Mouse (Mus musculus): ENCODE measurements around the gene Glrx.
"Not testable (repeated sequence)": the region's sequence is repeated elsewhere in the genome, so short reads cannot be mapped to it uniquely, and the experiment has no call there.

Glrx gene

DNA sequence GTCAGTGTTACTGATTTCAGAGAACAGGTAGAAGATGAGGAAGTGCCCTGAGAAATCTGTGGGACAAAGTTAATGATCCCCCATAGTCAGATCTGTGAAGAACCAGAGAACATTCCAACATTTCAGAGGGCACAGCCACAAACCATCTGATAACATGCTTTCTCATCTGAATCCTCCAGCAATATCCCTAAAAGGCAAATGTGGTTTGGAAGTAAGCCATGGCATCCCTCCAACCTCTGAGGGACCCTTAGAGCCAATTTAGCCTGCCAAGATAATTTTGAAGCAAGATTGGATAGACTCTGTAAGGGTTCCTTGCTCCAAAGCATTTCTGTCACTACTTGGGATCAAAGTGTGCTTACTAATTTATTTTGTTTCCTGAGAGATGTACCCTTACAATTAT is 6.2 kb upstream of the Glrx start:
- DNase-seq (ENCODE audit: low read depth in 2 of 2, low spot score in 2 of 2): no peak

DNA sequence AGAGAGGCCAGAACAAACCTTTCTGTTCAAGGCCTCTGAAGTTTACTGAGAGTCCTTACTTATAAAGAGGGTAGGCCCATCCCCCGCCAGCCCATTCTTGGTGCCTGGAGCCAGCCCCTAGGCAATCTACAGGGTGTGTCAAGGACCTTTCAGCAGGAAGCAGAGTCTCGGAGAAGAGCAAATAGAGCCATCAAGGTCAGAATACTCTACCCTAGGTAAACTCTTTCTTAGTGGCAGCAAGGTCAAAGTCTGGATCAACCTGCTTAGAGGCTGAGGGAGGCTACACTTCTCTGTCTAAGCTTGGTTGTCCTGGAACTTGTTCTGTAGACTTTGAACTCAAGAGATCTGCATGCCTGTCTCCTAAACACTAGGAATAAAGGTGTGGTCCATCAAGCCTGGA is 4.2 kb upstream of the Glrx start:
- DNase-seq (ENCODE audit: low read depth in 2 of 2, low spot score in 2 of 2): no peak

DNA sequence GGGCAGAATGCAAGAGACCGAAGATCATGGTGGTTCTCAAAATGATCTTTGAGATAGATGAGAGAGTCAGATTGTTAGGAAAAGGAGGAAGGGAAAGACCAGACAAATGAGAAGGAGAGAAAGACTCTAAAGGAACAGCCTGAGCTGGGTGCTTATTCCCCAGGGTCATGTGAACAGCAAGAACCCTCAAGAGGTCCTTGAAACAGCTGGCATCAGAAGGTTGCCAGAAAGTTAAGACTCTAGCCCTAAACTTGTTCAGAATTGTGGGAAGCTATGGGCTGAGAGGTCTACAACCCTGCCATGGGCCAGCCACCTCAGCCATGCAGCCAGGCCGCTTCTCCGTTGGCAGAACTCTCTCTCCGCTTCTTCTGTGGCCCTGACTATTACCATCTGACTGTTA is 1.2 kb upstream of the Glrx start:
- DNase-seq (ENCODE audit: low read depth in 2 of 2, low spot score in 2 of 2): no peak

DNA sequence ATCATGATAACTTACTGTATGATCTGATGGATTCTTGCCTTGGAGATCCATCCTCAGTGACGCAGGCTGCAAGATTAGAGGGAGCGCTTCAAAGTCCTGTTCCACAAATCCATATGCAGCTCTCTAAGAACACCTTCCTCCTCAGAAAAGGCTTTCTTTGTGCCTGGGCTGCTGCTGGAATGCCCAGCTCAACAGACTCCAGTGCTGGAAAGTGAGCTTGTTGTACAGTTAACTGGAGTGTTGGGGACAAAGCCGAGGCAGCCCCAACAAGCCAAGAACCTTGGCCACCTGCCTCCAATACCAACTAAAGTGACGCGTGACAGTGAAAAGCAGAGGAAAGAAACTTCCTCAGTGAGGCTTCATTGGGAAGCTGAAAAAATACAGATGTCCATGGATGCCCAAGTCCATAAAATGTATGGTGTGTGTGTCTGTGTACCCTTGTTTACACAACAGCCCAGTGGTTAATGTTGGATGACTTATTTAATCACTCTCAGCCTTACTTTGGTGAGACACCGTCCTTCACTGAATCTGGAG is 1.2 kb downstream of the Glrx start:
- no peak for DNase-seq (ENCODE audit: low read depth in 2 of 2, low spot score in 2 of 2)

- DNase-seq (ENCODE audit: low read depth in 2 of 2, low spot score in 2 of 2): no peak
Observed at GRCm38 (mm10) chr13:75841950-75842349, 2.3 kb downstream of the Glrx start.

GRCm38 (mm10) chr13:75843331-75843730 is 3.7 kb downstream of the Glrx start:
- no peak for DNase-seq (ENCODE audit: low read depth in 2 of 2, low spot score in 2 of 2)

GRCm38 (mm10) chr13:75843993-75844683 is 4.5 kb downstream of the Glrx start:
- DNase-seq (ENCODE audit: low read depth in 2 of 2, low spot score in 2 of 2): no peak

DNA sequence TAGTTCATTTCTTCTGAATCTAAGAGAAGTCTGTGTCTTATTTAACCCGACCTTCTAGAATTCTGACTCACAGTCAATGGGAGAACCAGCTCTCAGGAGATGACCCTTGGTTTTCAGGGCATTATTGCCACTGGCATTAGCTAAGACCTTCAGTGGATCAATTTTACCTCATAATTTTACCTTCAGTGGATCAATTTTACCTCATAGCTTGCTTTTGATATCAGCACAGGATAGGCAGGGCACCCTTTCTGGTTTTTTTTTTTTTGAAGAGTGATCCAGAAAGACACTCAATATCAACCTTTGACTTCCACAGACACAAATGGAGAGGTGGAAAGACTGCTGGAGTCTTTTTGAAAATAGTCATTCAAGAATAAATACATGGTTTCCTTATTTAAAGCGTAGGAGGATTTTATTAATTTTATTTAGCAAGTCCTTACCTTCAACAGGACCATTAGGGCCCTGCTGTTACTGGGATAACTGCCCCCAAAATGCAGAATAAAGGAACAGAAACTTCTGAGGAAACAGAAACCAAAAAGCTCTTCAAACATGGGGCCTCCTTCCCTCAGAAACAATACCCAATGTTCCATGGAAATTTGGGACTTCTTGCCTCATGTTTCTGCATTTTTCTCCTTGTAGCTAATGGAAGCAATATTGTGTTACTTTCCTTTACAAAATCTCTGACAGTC is 5.3 kb downstream of the Glrx start:
- DNase-seq (ENCODE audit: low read depth in 2 of 2, low spot score in 2 of 2): no peak

DNA sequence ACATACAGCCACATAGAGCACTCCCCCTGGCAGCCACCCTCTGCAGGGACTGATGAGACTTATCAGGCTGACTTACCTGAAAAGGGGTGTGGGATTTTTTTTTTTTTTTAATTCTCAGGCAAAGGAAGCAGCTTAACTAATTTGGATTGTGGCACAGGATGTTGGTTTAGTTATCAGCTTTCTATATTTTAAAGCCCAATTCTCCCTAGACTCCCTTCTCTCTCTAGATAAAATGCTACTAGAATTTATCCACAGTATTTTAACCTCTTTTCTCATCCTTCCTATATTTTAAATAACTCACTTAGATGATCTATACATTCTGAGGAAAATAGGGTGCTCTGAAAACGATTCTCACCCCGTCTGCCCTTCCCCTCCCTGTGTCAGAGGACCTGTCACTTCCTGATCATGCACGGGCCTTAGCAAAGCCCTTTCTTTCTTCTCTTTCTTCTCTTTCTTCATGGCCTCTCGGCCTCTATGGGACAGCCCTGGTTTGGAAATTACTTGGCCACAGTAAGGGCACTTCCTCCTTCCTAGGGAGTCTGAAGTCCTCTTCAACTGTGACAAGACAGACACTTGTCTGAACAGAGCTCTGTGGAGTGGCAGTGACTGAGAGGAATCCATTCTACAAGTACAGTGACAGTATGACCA is 6.0 kb downstream of the Glrx start:
- DNase-seq (ENCODE audit: low read depth in 2 of 2, low spot score in 2 of 2): no peak

GRCm38 (mm10) chr13:75847027-75847426 is 7.4 kb downstream of the Glrx start:
- no peak for DNase-seq (ENCODE audit: low read depth in 2 of 2, low spot score in 2 of 2)

- DNase-seq (ENCODE audit: low read depth in 2 of 2, low spot score in 2 of 2): no peak
Observed at GRCm38 (mm10) chr13:75852027-75852426, 12.4 kb downstream of the Glrx start.

GRCm38 (mm10) chr13:75853118-75853517 is 13.4 kb downstream of the Glrx start:
- DNase-seq (ENCODE audit: low read depth in 2 of 2, low spot score in 2 of 2): no peak

GRCm38 (mm10) chr13:75859264-75859844 is 19.7 kb downstream of the Glrx start:
- no peak for DNase-seq (ENCODE audit: low read depth in 2 of 2, low spot score in 2 of 2)

GRCm38 (mm10) chr13:75865486-75866184 is 26.0 kb downstream of the Glrx start:
- no peak for DNase-seq (ENCODE audit: low read depth in 2 of 2, low spot score in 2 of 2)

DNA sequence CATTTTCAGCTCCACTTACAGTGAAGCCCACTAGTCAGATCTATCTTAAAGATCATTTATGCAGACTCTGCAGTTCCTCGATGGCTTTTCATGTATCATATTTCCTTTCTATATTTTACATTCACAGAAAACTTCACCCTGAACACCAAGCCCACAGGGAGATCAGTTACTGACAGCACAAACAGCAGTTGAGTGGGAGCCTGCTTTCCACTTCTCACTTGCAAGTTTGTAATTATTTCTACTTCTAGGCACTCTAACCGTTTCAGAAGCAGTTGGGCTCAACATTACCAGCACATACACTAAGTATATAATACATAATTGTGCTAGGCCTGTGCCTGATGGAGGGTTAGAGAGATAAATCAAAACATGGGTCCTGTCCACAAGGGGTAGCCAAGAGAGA is 28.2 kb downstream of the Glrx start:
- DNase-seq (ENCODE audit: low read depth in 2 of 2, low spot score in 2 of 2): no peak

DNA sequence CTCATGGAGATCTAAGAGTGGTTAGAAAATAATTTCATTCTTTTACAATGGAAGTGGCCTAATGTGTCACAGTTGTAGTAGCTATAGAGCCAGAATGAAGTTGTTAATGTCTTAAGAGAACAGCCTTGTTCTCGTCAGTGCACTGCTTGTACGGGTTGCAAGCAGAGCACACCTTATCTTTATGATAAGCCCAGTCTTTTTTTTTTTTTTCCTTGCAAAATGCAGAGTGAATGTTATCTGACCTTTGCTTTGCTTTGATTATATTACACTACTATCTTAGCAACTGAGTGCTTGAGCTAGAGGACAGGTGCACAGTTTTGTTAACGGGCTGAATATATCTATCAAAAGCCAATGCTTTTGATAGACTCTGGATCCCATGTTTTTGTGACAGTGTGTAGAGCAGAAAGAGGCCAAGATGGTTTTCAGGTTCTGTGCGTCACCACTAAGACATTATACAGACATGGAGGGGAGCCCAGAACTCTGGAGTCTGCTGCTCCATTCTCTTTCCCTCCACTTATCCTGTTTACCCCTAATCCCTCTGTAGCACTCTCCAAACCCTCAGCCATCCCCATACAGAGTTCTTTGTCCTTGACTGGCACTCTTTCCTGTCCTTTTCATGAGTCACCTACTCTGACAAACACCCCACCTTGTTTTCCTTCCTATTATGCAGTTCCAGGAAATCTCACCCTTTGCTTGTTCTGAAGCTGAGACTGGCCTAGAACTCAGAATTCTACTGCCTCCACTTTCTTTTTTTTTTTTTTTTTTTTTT is 35.1 kb downstream of the Glrx start:
- DNase-seq (ENCODE audit: low read depth in 2 of 2, low spot score in 2 of 2): no peak

GRCm38 (mm10) chr13:75876188-75876587 is 36.5 kb downstream of the Glrx start:
- not testable (repeated sequence) for DNase-seq (ENCODE audit: low read depth in 2 of 2, low spot score in 2 of 2)

DNA sequence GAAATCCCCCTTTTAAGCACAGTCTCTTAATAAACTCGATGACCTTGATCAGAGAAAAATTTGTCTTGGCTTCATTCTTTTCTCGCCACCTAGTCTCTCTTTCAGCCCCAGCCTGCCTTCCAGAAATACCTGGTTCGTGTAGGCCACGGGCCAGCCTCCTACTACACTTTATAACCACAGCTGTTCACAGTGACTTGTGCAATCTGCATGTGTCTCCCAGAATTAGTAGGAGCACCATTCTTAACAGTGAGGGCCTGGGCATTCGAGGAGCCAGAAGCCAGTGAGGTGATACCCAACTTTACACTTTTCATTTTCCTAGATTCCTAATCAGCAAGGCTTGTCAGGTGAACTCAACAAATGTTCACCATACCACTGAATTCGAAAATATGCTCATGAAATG is 36.9 kb downstream of the Glrx start:
- DNase-seq (ENCODE audit: low read depth in 2 of 2, low spot score in 2 of 2): no peak

GRCm38 (mm10) chr13:75877907-75878306 is 38.2 kb downstream of the Glrx start:
- peak; percentile 6 to 15 for DNase-seq (ENCODE audit: low read depth in 2 of 2, low spot score in 2 of 2)

DNA sequence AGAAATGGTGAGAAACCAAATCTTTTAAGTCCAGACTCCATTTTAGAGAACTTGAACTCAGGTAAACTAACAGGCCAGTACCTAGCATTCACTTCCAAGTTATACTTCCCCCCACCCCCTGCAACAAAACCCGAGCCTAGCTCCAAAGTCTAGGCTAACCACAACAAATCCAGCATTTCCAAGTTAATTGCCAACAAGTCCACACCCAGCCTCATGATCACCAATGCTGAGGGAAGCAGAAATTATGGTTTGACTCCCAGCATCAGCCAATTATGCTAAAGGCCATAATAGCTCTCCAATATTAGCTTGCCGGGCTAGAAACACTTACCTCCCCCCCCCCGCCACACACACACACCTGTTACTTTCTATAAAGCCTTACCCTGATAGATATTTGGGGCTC is 40.1 kb downstream of the Glrx start:
- DNase-seq (ENCODE audit: low read depth in 2 of 2, low spot score in 2 of 2): no peak

Data from CD8-positive naive resting alpha-beta T cell, adult 2 months (primary cell).